Comparison of ENCODE assay signal across 17 mouse cellular contexts in genomic region chrX:58514925-58515324, GRCm38 (mm10).
DNase-seq lines count a peak whose midpoint lies in the region; ATAC-seq and TF ChIP-seq lines count a peak whose summit lies in the region.
"Had no signal": no experiment of that assay in that cellular context is flagged by ENCODE, and none has a peak within 500 bp of the region (broad histone marks: within the 10 kb centered on the region; RNA-seq: fewer than 3 reads in every experiment).

No protein-coding gene starts in this region.

- TF ChIP-seq CTCF in forebrain, postnatal 0 days (IDR thresholded peaks at IDR 0.05; ENCODE audit: low read depth) = peak; percentile 47
- TF ChIP-seq CTCF in E14TG2a.4 (conservative IDR thresholded peaks at IDR 0.05; ENCODE audit: low read length) = 0 out of 2 replicates have a peak, but pooled peaks have one; percentile 12

- peak; percentile 32 for DNase-seq in forebrain, postnatal 0 days
- DNase-seq in left cerebral cortex, postnatal 14 days (ENCODE audit: low spot score in 2 of 2) = peak; percentile 18 to 19
- no peak for DNase-seq in left cerebral cortex, adult 8-10 months (ENCODE audit: low spot score in 2 of 2)
- peak; percentile 7 for DNase-seq in embryo, embryonic 10.5 days (ENCODE audit: low spot score)
- no peak for DNase-seq in gastrocnemius, adult 18-20 months (ENCODE audit: low spot score)
- DNase-seq in kidney, adult 9 months = no peak
- DNase-seq: adrenal gland, postnatal 10 days; cerebellum, adult 11-12 months; heart, postnatal 10 days; thymus, postnatal 4 days had no signal

- H3K9me3 ChIP-seq in forebrain, postnatal 0 days (ENCODE audit: low read length) = no peaks in the 10 kb centered on the region
- no peaks in the 10 kb centered on the region for H3K9me3 ChIP-seq in forebrain, embryonic 12.5 days
- H3K9me3 ChIP-seq in E14TG2a.4 (ENCODE audit: low read length) = no peaks in the 10 kb centered on the region
- H3K9me3 ChIP-seq: embryonic facial prominence, embryonic 13.5 days; intestine, embryonic 15.5 days; liver, embryonic 15.5 days; megakaryocyte, embryonic 14.5 days; stomach, embryonic 15.5 days had no signal

- no peak overlapping the region for H3K9ac ChIP-seq in forebrain, postnatal 0 days
- no peak overlapping the region for H3K9ac ChIP-seq in forebrain, embryonic 12.5 days
- H3K9ac ChIP-seq: embryonic facial prominence, embryonic 13.5 days; intestine, embryonic 15.5 days; liver, embryonic 15.5 days; stomach, embryonic 15.5 days had no signal

- no peak for ATAC-seq in forebrain, postnatal 0 days
- ATAC-seq in forebrain, embryonic 12.5 days (ENCODE audit: low FRiP score) = no peak
- ATAC-seq: intestine, embryonic 15.5 days had no signal

- H3K4me2 ChIP-seq in forebrain, postnatal 0 days (ENCODE audit: low read depth) = no peak overlapping the region
- no peak overlapping the region for H3K4me2 ChIP-seq in forebrain, embryonic 12.5 days
- H3K4me2 ChIP-seq: embryonic facial prominence, embryonic 13.5 days; intestine, embryonic 15.5 days; liver, embryonic 15.5 days; stomach, embryonic 15.5 days had no signal

- no peaks in the 10 kb centered on the region for H3K36me3 ChIP-seq in forebrain, postnatal 0 days (ENCODE audit: insufficient read depth)
- no peaks in the 10 kb centered on the region for H3K36me3 ChIP-seq in forebrain, embryonic 12.5 days (replicated peaks)
- H3K36me3 ChIP-seq in E14TG2a.4 (ENCODE audit: insufficient read depth, low read length) = no peaks in the 10 kb centered on the region
- H3K36me3 ChIP-seq: embryonic facial prominence, embryonic 13.5 days; intestine, embryonic 15.5 days; liver, embryonic 15.5 days; stomach, embryonic 15.5 days had no signal

- H3K4me1 ChIP-seq in forebrain, postnatal 0 days (ENCODE audit: insufficient read depth) = no peaks in the 10 kb centered on the region
- H3K4me1 ChIP-seq in forebrain, embryonic 12.5 days = no peaks in the 10 kb centered on the region
- H3K4me1 ChIP-seq in E14TG2a.4 (replicated peaks; ENCODE audit: low read depth, low read length) = no peaks in the 10 kb centered on the region
- H3K4me1 ChIP-seq: embryonic facial prominence, embryonic 13.5 days; intestine, embryonic 15.5 days; liver, embryonic 15.5 days; megakaryocyte, embryonic 14.5 days; stomach, embryonic 15.5 days had no signal

- intact Hi-C loops in left cerebral cortex, postnatal 14 days (cut with DNase I) = no loop called here

- H3K27ac ChIP-seq in forebrain, postnatal 0 days (ENCODE audit: low read depth, low read length) = no peak overlapping the region
- H3K27ac ChIP-seq in forebrain, embryonic 12.5 days = no peak overlapping the region
- H3K27ac ChIP-seq: embryonic facial prominence, embryonic 13.5 days; intestine, embryonic 15.5 days; liver, embryonic 15.5 days; stomach, embryonic 15.5 days had no signal

- 69% methylated on average over 5 of the region's 5 CpGs for WGBS in forebrain, postnatal 0 days
- 60% methylated on average over 5 of the region's 5 CpGs for WGBS in forebrain, embryonic 12.5 days

- no peaks in the 10 kb centered on the region for H3K27me3 ChIP-seq in forebrain, postnatal 0 days (ENCODE audit: insufficient read depth, low read length)
- H3K27me3 ChIP-seq in forebrain, embryonic 12.5 days = no peaks in the 10 kb centered on the region
- H3K27me3 ChIP-seq in E14TG2a.4 (ENCODE audit: insufficient read depth, low read length) = no peaks in the 10 kb centered on the region
- H3K27me3 ChIP-seq: embryonic facial prominence, embryonic 13.5 days; intestine, embryonic 15.5 days; liver, embryonic 15.5 days; megakaryocyte, embryonic 14.5 days; stomach, embryonic 15.5 days had no signal

- no peak overlapping the region for H3K4me3 ChIP-seq in forebrain, postnatal 0 days (ENCODE audit: low read depth, low read length)
- H3K4me3 ChIP-seq in forebrain, embryonic 12.5 days (replicated peaks) = no peak overlapping the region
- no peak overlapping the region for H3K4me3 ChIP-seq in E14TG2a.4 (replicated peaks; ENCODE audit: low read length)
- H3K4me3 ChIP-seq: embryonic facial prominence, embryonic 13.5 days; intestine, embryonic 15.5 days; liver, embryonic 15.5 days; megakaryocyte, embryonic 14.5 days; stomach, embryonic 15.5 days had no signal

Comparison
In these comparisons a context has a peak if more than half of its experiments do, and no peak if none do; other contexts are left out.
1. DNase-seq: peak in forebrain, postnatal 0 days (single experiment), left cerebral cortex, postnatal 14 days (2 of 2) and embryo, embryonic 10.5 days (single experiment); none in left cerebral cortex, adult 8-10 months (0 of 2), gastrocnemius, adult 18-20 months (single experiment) and kidney, adult 9 months (single experiment).